10 mouse cellular contexts compared by ENCODE assay signal in genomic region chr16:18586906-18587546, GRCm38 (mm10). TPM values are rescaled to one million over a fixed set of nuclear protein-coding genes. Genes with fewer than 3 reads are reported as not detected.
DNase-seq lines count a peak whose midpoint lies in the region; ATAC-seq and TF ChIP-seq lines count a peak whose summit lies in the region.
"Had no signal": no experiment of that assay in that cellular context is flagged by ENCODE, and none has a peak within 500 bp of the region (broad histone marks: within the 10 kb centered on the region; RNA-seq: fewer than 3 reads in every experiment).

No protein-coding gene starts in this region.

- TF ChIP-seq EP300 in stomach, postnatal 0 days (optimal IDR thresholded peaks at IDR 0.05), result no peak

- no peak for TF ChIP-seq CTCF in cerebellum, adult 2 months (IDR thresholded peaks at IDR 0.05; ENCODE audit: borderline replicate concordance, insufficient read depth, low read depth, low read length)
- no peak for TF ChIP-seq CTCF in stomach, postnatal 0 days (IDR thresholded peaks at IDR 0.05; ENCODE audit: low read depth)

- no peak for TF ChIP-seq POLR2A in cerebellum, adult 2 months (IDR thresholded peaks at IDR 0.05; ENCODE audit: borderline replicate concordance, insufficient read depth, low read length)

- H3K4me3 ChIP-seq in cerebellum, adult 2 months (replicated peaks; ENCODE audit: insufficient read depth, low read depth, low read length), result peak overlapping the region; percentile 31
- H3K4me3 ChIP-seq in megakaryocyte, embryonic 14.5 days (replicated peaks), result peak overlapping the region; percentile 83
- H3K4me3 ChIP-seq in limb, embryonic 15.5 days, result peak overlapping the region; percentile 51
- H3K4me3 ChIP-seq in stomach, postnatal 0 days (ENCODE audit: low read depth, low read length), result peak overlapping the region; percentile 44

- ATAC-seq in cerebellum, adult (ENCODE audit: insufficient number of reproducible peaks, low FRiP score, low TSS enrichment), result no peak
- no peak for ATAC-seq in megakaryocyte, adult 5-6 weeks (ENCODE audit: poor library complexity, severe bottlenecking)
- ATAC-seq in limb, embryonic 15.5 days (ENCODE audit: insufficient number of reproducible peaks, low FRiP score, low TSS enrichment, low read depth), result no peak
- no peak for ATAC-seq in stomach, postnatal 0 days (ENCODE audit: low FRiP score, low TSS enrichment)

- WGBS in cerebellum, adult 2 months, result 3% methylated on average over 47 of the region's 62 CpGs
- whole genome bisulfite sequencing in limb, embryonic 15.5 days, result 2% methylated on average over 42 of the region's 62 CpGs
- WGBS in stomach, postnatal 0 days, result 6% methylated on average over 27 of the region's 62 CpGs

- H3K36me3 ChIP-seq in megakaryocyte, embryonic 14.5 days (replicated peaks; ENCODE audit: low read length), result no peaks in the 10 kb centered on the region
- no peaks in the 10 kb centered on the region for H3K36me3 ChIP-seq in limb, embryonic 15.5 days
- no peaks in the 10 kb centered on the region for H3K36me3 ChIP-seq in stomach, postnatal 0 days (ENCODE audit: control insufficient read depth, insufficient read depth, low read length)

- peak overlapping the region; percentile 88 for H3K4me2 ChIP-seq in limb, embryonic 15.5 days
- H3K4me2 ChIP-seq in stomach, postnatal 0 days (replicated peaks; ENCODE audit: low read depth), result peak overlapping the region; percentile 64

- H3K27me3 ChIP-seq in cerebellum, adult 2 months (ENCODE audit: control insufficient read depth, insufficient read depth, low read length), result peaks cover 8% of the 10 kb centered on the region; the same call in 1 of the 2 replicates
- H3K27me3 ChIP-seq in megakaryocyte, embryonic 14.5 days (replicated peaks), result peaks cover 99% of the 10 kb centered on the region
- H3K27me3 ChIP-seq in limb, embryonic 15.5 days, result peaks cover 100% of the 10 kb centered on the region
- peaks cover 59% of the 10 kb centered on the region for H3K27me3 ChIP-seq in stomach, postnatal 0 days (ENCODE audit: control insufficient read depth, insufficient read depth, low read length)

- peak overlapping the region; percentile 39 for H3K9ac ChIP-seq in limb, embryonic 15.5 days
- 0 out of 2 replicates have a peak overlapping the region, but pooled peaks have one; percentile 45 for H3K9ac ChIP-seq in stomach, postnatal 0 days (ENCODE audit: low read length)

- H3K27ac ChIP-seq in cerebellum, adult 2 months (ENCODE audit: insufficient read depth, low read length), result no peak overlapping the region
- peak overlapping the region; percentile 57; the same call in 1 of the 2 replicates for H3K27ac ChIP-seq in limb, embryonic 15.5 days
- no peak overlapping the region for H3K27ac ChIP-seq in stomach, postnatal 0 days (replicated peaks)

- no peaks in the 10 kb centered on the region for H3K4me1 ChIP-seq in cerebellum, adult 2 months (ENCODE audit: control insufficient read depth, insufficient read depth, low read length)
- H3K4me1 ChIP-seq in megakaryocyte, embryonic 14.5 days, result peaks cover 73% of the 10 kb centered on the region
- H3K4me1 ChIP-seq in limb, embryonic 15.5 days, result peaks cover 63% of the 10 kb centered on the region
- peaks cover 10% of the 10 kb centered on the region for H3K4me1 ChIP-seq in stomach, postnatal 0 days (replicated peaks; ENCODE audit: control insufficient read depth, insufficient read depth)

- no peaks in the 10 kb centered on the region; the same call in 1 of the 2 replicates for H3K9me3 ChIP-seq in megakaryocyte, embryonic 14.5 days
- H3K9me3 ChIP-seq in limb, embryonic 15.5 days, result no peaks in the 10 kb centered on the region
- no peaks in the 10 kb centered on the region for H3K9me3 ChIP-seq in stomach, postnatal 0 days (ENCODE audit: control insufficient read depth, low read length)

- no peak for DNase-seq in cerebellum, adult 2 months
- no peak for DNase-seq in stomach, postnatal 0 days (ENCODE audit: low spot score)
- DNase-seq in right cerebral cortex, postnatal 10 days (ENCODE audit: low spot score in 2 of 2), result no peak
- DNase-seq in adrenal gland, postnatal 14 days, result no peak
- DNase-seq: right cerebral cortex, adult 18-20 months had no signal

RNA-seq across cellular contexts. Expression of gene Tbx1, which starts 3.4 kb away (rescaled TPM):
- 2.4 and 3.0 TPM in 2 replicates for polyA plus RNA-seq in cerebellum, adult 2 months (2012; rRNA removed)
- polyA plus RNA-seq in megakaryocyte, embryonic 14.5 days (2012; ENCODE audit: insufficient read depth, low replicate concordance), result not detected in 2 replicates
- total RNA-seq in megakaryocyte, adult 5-6 weeks (2015), result not detected in 2 replicates
- not detected in 2 replicates for total RNA-seq in megakaryocyte, adult 5-6 weeks (2017)
- 6.0 and 6.4 TPM in 2 replicates for polyA plus RNA-seq in limb, embryonic 15.5 days (2015; fragmentation: Nextera tagmentation; extraction: Ambion mirVana)
- polyA plus RNA-seq in stomach, postnatal 0 days (2015; fragmentation: Nextera tagmentation; extraction: Ambion mirVana), result 0.34 TPM in 2 replicates
- 2.5 TPM in 1 of 2 replicates, not detected in the other for total RNA-seq in adrenal gland, postnatal 14 days (2021)
- total RNA-seq: granulocyte monocyte progenitor cell, adult 5-6 weeks had no signal

RNA-seq across cellular contexts. Expression of gene Gp1bb, which starts 35.2 kb away (rescaled TPM):
- polyA plus RNA-seq in cerebellum, adult 2 months (2012; rRNA removed), result 2.1 and 2.5 TPM in 2 replicates
- polyA plus RNA-seq in megakaryocyte, embryonic 14.5 days (2012; ENCODE audit: insufficient read depth, low replicate concordance), result 3,910 and 6,936 TPM in 2 replicates
- total RNA-seq in megakaryocyte, adult 5-6 weeks (2015), result 0.38 and 0.55 TPM in 2 replicates
- total RNA-seq in megakaryocyte, adult 5-6 weeks (2017), result 0.70 TPM in 1 of 2 replicates, not detected in the other
- 3.0 and 3.4 TPM in 2 replicates for polyA plus RNA-seq in limb, embryonic 15.5 days (2015; fragmentation: Nextera tagmentation; extraction: Ambion mirVana)
- 4.6 and 5.4 TPM in 2 replicates for polyA plus RNA-seq in stomach, postnatal 0 days (2015; fragmentation: Nextera tagmentation; extraction: Ambion mirVana)
- 0.41 TPM in 2 replicates for total RNA-seq in adrenal gland, postnatal 14 days (2021)
- total RNA-seq: granulocyte monocyte progenitor cell, adult 5-6 weeks had no signal

RNA-seq across cellular contexts. Expression of gene Gm49601, which starts 39.2 kb away (rescaled TPM):
- polyA plus RNA-seq in cerebellum, adult 2 months (2012; rRNA removed), result 69.4 and 69.6 TPM in 2 replicates
- polyA plus RNA-seq in megakaryocyte, embryonic 14.5 days (2012; ENCODE audit: insufficient read depth, low replicate concordance), result 1.0 TPM in 1 of 2 replicates, not detected in the other
- 1.7 and 2.9 TPM in 2 replicates for total RNA-seq in megakaryocyte, adult 5-6 weeks (2015)
- 0.61 and 3.2 TPM in 2 replicates for total RNA-seq in megakaryocyte, adult 5-6 weeks (2017)
- 5.5 and 6.9 TPM in 2 replicates for polyA plus RNA-seq in limb, embryonic 15.5 days (2015; fragmentation: Nextera tagmentation; extraction: Ambion mirVana)
- polyA plus RNA-seq in stomach, postnatal 0 days (2015; fragmentation: Nextera tagmentation; extraction: Ambion mirVana), result 0.97 and 1.5 TPM in 2 replicates
- 3.4 and 4.5 TPM in 2 replicates for total RNA-seq in adrenal gland, postnatal 14 days (2021)

RNA-seq across cellular contexts. Expression of gene Sept5, which starts 42.7 kb away (rescaled TPM):
- polyA plus RNA-seq in cerebellum, adult 2 months (2012; rRNA removed), result 328 and 334 TPM in 2 replicates
- polyA plus RNA-seq in megakaryocyte, embryonic 14.5 days (2012; ENCODE audit: insufficient read depth, low replicate concordance), result 8.0 and 10.3 TPM in 2 replicates
- 19.5 and 23.5 TPM in 2 replicates for total RNA-seq in megakaryocyte, adult 5-6 weeks (2015)
- total RNA-seq in megakaryocyte, adult 5-6 weeks (2017), result 11.6 and 17.0 TPM in 2 replicates
- 59.4 and 62.8 TPM in 2 replicates for polyA plus RNA-seq in limb, embryonic 15.5 days (2015; fragmentation: Nextera tagmentation; extraction: Ambion mirVana)
- 38.0 and 38.8 TPM in 2 replicates for polyA plus RNA-seq in stomach, postnatal 0 days (2015; fragmentation: Nextera tagmentation; extraction: Ambion mirVana)
- 12.1 and 15.2 TPM in 2 replicates for total RNA-seq in adrenal gland, postnatal 14 days (2021)

Comparison
In these comparisons a context has a peak if more than half of its experiments do, and no peak if none do; other contexts are left out.
1. H3K4me3 ChIP-seq: peak in every context shown above with its lines; median percentile 83 in megakaryocyte, embryonic 14.5 days; 51 in limb, embryonic 15.5 days; 44 in stomach, postnatal 0 days; 31 in cerebellum, adult 2 months.
2. RNA of gene Gp1bb, which starts 35.2 kb away (polyA plus RNA-seq): 3,910 to 6,936 TPM in megakaryocyte, embryonic 14.5 days; 4.6 to 5.4 TPM in stomach, postnatal 0 days, 3.0 to 3.4 TPM in limb, embryonic 15.5 days and 2.1 to 2.5 TPM in cerebellum, adult 2 months; every median in the first group is over 100 times any median in the second.